Mouse (Mus musculus): ENCODE measurements around the gene Itpkc. TPM values are rescaled to one million over a fixed set of nuclear protein-coding genes. Genes with fewer than 3 reads are reported as not detected.
A peak's percentile ranks its signal among the peaks of the same experiment; 100 is the strongest.

The Itpkc gene
- polyA plus RNA-seq, 1 experiment from 2014 or later = 11.6 TPM

DNA sequence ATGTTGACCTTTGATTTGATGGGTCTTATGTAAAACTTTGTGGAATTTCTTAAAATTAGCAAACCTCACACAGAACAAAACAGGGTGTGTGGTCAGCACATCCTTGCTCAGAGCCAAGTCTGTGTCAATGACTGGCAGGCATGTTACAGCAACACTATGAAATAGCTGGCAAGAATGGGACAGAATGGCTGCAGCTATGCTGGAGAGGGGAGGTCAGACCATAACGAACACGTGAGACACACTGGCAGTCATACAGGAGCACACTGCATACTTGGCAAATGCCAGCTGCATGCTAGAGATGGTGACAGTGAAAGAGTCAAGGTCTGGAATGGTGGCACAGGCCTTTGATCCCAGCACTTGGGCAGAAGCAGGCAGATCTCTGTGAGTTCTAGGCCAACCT lies 7.3 kb upstream of the Itpkc start:
- 79% methylated on average over 2 of the region's 2 CpGs for WGBS
- DNase-seq (ENCODE audit: low spot score) = no peak

DNA sequence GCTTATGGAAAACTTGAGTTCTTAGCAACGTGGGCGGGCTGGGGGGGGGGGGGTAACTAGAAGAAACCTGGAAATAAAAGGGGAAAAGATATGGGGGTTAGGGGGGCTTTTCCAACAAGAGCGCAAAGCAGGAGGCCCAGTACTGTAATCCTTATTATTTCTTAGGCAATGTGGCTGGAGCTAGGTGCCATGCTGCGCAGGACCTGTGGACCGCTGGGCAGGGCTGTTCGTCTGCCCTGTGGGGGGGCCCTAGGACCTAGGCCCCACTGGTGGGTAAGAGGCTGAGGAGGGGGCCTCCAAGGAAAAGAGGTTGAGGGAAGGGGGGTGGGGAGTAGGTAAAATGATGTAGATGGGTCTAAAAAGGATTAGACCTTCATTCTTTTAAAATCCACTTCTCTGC lies 4.8 kb upstream of the Itpkc start:
- Histone ChIP-seq H3K27ac (replicated peaks) (peak overlapping the region; percentile 63; the same call in 1 of the 2 replicates), H3K4me3 (ENCODE audit: low read depth, low read length) (peak overlapping the region; percentile 60)

More for the DNA sequence above, 7.3 kb upstream of the Itpkc start:
- H3K27ac ChIP-seq (replicated peaks) = no peak overlapping the region
- H3K4me3 ChIP-seq (ENCODE audit: low read depth, low read length) = no peak overlapping the region
- ATAC-seq (ENCODE audit: low FRiP score, low TSS enrichment) = no peak
- no peak for TF ChIP-seq EP300 (optimal IDR thresholded peaks at IDR 0.05)
- H3K4me2 ChIP-seq (replicated peaks; ENCODE audit: low read depth) = no peak overlapping the region
- H3K9me3 ChIP-seq (ENCODE audit: control insufficient read depth, low read length) = no peaks in the 10 kb centered on the region
- no peaks in the 10 kb centered on the region for H3K27me3 ChIP-seq (ENCODE audit: control insufficient read depth, insufficient read depth, low read length)
- H3K4me1 ChIP-seq (replicated peaks; ENCODE audit: control insufficient read depth, insufficient read depth) = peaks cover 3% of the 10 kb centered on the region; the same call in 1 of the 2 replicates
- H3K36me3 ChIP-seq (ENCODE audit: control insufficient read depth, insufficient read depth, low read length) = peaks cover 9% of the 10 kb centered on the region; the same call in 1 of the 2 replicates
- no peak overlapping the region for H3K9ac ChIP-seq (ENCODE audit: low read length)

DNA sequence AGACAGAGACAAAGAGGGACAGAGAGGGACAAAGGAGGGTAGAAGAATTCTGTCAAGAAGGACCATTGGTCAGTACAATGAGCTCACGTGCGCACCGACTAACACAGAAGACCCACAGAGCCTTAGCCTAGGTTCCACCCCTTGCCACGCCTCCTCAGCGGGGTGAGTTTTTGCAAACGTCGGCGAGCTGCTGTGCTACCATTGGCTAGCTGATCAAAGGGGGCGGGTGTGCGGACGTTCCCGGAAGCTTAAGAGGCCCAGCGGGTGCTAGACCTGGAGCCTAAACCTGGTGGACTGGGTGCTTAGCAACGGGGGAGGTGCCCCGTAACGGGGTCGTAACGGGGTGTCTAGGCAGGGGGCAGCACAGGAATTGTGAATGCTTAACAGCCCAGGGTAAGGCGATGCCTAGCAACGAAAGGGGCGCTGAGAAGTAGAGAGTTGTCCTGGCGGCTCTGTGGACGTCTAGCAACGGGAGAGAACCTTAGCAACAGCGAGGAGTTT lies 4.4 kb upstream of the Itpkc start, which contains the start of gene Coq8b:
Gene Coq8b, plus strand, starts transcription at position 243 of the 501 bp plus-strand sequence.
- H3K4me1 ChIP-seq (replicated peaks; ENCODE audit: control insufficient read depth, insufficient read depth) = peaks cover 3% of the 10 kb centered on the region; the same call in 1 of the 2 replicates
- no peaks in the 10 kb centered on the region for H3K36me3 ChIP-seq (ENCODE audit: control insufficient read depth, insufficient read depth, low read length)
- WGBS = 1% methylated on average over 25 of the region's 25 CpGs
- peak within 1 kb of the TSS; percentile 67 for H3K9ac ChIP-seq (ENCODE audit: low read length)
- DNase-seq (ENCODE audit: low spot score) = peak; percentile 98
- H3K27ac ChIP-seq (replicated peaks) = peak within 1 kb of the TSS; percentile 84
- TF ChIP-seq CTCF (IDR thresholded peaks at IDR 0.05; ENCODE audit: low read depth) = peak; percentile 41; the same call in 1 of the 2 replicates
- TF ChIP-seq EP300 (optimal IDR thresholded peaks at IDR 0.05) = no peak
- no peaks in the 10 kb centered on the region for H3K9me3 ChIP-seq (ENCODE audit: control insufficient read depth, low read length)
- peak within 1 kb of the TSS; percentile 64 for H3K4me2 ChIP-seq (replicated peaks; ENCODE audit: low read depth)
- ATAC-seq (ENCODE audit: low FRiP score, low TSS enrichment) = peak; percentile 88
- H3K4me3 ChIP-seq (ENCODE audit: low read depth, low read length) = peak within 1 kb of the TSS; percentile 60
- no peaks in the 10 kb centered on the region for H3K27me3 ChIP-seq (ENCODE audit: control insufficient read depth, insufficient read depth, low read length)

More for the DNA sequence above, 4.8 kb upstream of the Itpkc start:
- Histone ChIP-seq H3K4me2 (replicated peaks; ENCODE audit: low read depth) (peak overlapping the region; percentile 64), H3K9ac (ENCODE audit: low read length) (peak overlapping the region; percentile 67), H3K9me3 (ENCODE audit: control insufficient read depth, low read length) (no peaks in the 10 kb centered on the region), H3K36me3 (ENCODE audit: control insufficient read depth, insufficient read depth, low read length) (no peaks in the 10 kb centered on the region), H3K4me1 (replicated peaks; ENCODE audit: control insufficient read depth, insufficient read depth) (peaks cover 3% of the 10 kb centered on the region; the same call in 1 of the 2 replicates), H3K27me3 (ENCODE audit: control insufficient read depth, insufficient read depth, low read length) (no peaks in the 10 kb centered on the region)
- no peak for ATAC-seq (ENCODE audit: low FRiP score, low TSS enrichment)
- no peak for TF ChIP-seq EP300 (optimal IDR thresholded peaks at IDR 0.05)
- no peak for TF ChIP-seq CTCF (IDR thresholded peaks at IDR 0.05; ENCODE audit: low read depth)
- WGBS = 1% methylated on average over 6 of the region's 6 CpGs
- no peak for DNase-seq (ENCODE audit: low spot score)

DNA sequence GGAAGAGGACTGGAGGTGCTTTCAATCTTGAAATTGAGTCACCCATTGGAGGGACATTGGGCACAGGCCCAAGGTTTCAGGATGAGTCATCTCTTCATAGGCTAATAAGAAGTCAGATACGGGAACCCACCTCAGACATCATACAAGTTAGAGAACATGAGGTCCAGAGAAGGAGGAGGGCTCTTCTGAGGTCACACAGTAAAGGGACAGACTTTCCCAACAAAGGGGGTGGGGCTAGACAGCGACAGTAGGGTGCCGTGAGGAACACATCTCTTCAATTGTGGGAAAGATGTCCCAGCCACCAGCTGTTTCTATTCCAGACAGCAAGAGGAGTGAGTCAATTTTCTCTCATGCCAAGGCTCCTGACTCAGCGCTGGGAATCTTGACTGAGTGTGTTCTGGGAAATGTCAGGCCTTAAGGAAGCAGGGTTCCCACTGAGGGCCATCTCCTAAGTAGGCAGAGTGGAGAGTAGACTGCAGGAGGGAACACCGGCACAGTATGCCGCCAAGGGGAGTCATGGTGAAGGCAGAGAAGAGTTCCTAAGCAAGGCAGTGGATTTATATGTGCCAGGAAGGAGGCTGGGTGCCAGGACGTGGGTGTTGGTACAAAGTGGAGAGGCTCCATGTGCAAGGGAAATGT lies 3.4 kb upstream of the Itpkc start:
- 39% methylated on average over 7 of the region's 7 CpGs for WGBS
- DNase-seq (ENCODE audit: low spot score) = peak; percentile 62

DNA sequence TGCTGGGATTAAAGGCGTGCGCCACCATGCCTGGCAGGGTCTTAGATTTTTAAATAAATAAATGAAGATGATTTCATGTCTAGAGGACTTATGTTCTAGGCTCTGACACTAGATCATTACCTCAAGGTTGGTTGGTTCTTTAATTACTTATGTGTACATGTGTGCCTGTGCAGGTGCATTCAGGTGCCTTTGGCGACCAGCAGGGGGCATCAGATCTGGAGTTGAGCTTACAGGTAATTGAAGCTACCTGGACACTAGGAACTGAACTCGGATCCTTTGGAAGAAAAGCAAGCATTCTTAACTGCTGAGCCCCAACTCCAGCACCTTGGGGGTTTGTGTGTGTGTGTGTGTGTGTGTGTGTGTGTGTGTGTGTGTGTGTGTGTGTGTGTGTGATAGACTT lies 2.3 kb upstream of the Itpkc start:
- Histone ChIP-seq H3K9ac (ENCODE audit: low read length) (no peak overlapping the region), H3K9me3 (ENCODE audit: control insufficient read depth, low read length) (no peaks in the 10 kb centered on the region), H3K36me3 (ENCODE audit: control insufficient read depth, insufficient read depth, low read length) (no peaks in the 10 kb centered on the region), H3K27ac (replicated peaks) (no peak overlapping the region), H3K4me2 (replicated peaks; ENCODE audit: low read depth) (no peak overlapping the region), H3K27me3 (ENCODE audit: control insufficient read depth, insufficient read depth, low read length) (no peaks in the 10 kb centered on the region), H3K4me3 (ENCODE audit: low read depth, low read length) (no peak overlapping the region), H3K4me1 (replicated peaks; ENCODE audit: control insufficient read depth, insufficient read depth) (peaks cover 6% of the 10 kb centered on the region)
- DNase-seq (ENCODE audit: low spot score) = no peak
- 74% methylated on average over 4 of the region's 4 CpGs for WGBS
- no peak for ATAC-seq (ENCODE audit: low FRiP score, low TSS enrichment)
- no peak for TF ChIP-seq EP300 (optimal IDR thresholded peaks at IDR 0.05)
- TF ChIP-seq CTCF (IDR thresholded peaks at IDR 0.05; ENCODE audit: low read depth) = peak; percentile 52

More for the DNA sequence above, 3.4 kb upstream of the Itpkc start:
- Histone ChIP-seq H3K27me3 (ENCODE audit: control insufficient read depth, insufficient read depth, low read length) (no peaks in the 10 kb centered on the region), H3K9ac (ENCODE audit: low read length) (no peak overlapping the region), H3K4me3 (ENCODE audit: low read depth, low read length) (no peak overlapping the region), H3K27ac (replicated peaks) (peak overlapping the region; percentile 84), H3K4me1 (replicated peaks; ENCODE audit: control insufficient read depth, insufficient read depth) (peaks cover 6% of the 10 kb centered on the region), H3K36me3 (ENCODE audit: control insufficient read depth, insufficient read depth, low read length) (no peaks in the 10 kb centered on the region), H3K4me2 (replicated peaks; ENCODE audit: low read depth) (no peak overlapping the region), H3K9me3 (ENCODE audit: control insufficient read depth, low read length) (no peaks in the 10 kb centered on the region)
- peak; percentile 13 for ATAC-seq (ENCODE audit: low FRiP score, low TSS enrichment)
- TF ChIP-seq CTCF (IDR thresholded peaks at IDR 0.05; ENCODE audit: low read depth) = no peak
- no peak for TF ChIP-seq EP300 (optimal IDR thresholded peaks at IDR 0.05)

DNA sequence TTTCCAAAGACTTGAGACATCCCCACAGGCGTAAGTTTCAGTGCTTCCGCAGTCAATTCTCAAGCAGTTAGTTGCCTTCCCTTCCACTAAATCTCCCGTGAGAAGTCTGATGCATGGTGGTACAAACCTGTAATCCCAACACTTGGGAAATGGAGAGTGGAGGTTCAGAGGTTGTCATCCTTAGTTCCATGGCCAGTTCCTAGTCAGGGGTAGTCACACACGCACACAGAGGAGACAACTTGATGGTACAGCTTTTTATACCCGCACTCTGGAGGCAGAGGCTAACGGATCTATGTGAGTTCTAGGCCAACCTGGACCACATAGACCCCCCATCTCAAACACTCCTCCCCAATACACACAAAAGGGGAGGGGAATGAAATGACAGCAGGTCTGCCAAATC lies 404 bp upstream of the Itpkc start:
- no peaks in the 10 kb centered on the region for H3K36me3 ChIP-seq (ENCODE audit: control insufficient read depth, insufficient read depth, low read length)
- ATAC-seq (ENCODE audit: low FRiP score, low TSS enrichment) = no peak
- H3K27me3 ChIP-seq (ENCODE audit: control insufficient read depth, insufficient read depth, low read length) = no peaks in the 10 kb centered on the region
- no peak for DNase-seq (ENCODE audit: low spot score)
- peak overlapping the region; percentile 82 for H3K4me3 ChIP-seq (ENCODE audit: low read depth, low read length)
- peaks cover 6% of the 10 kb centered on the region for H3K4me1 ChIP-seq (replicated peaks; ENCODE audit: control insufficient read depth, insufficient read depth)
- TF ChIP-seq EP300 (optimal IDR thresholded peaks at IDR 0.05) (no peak), CTCF (IDR thresholded peaks at IDR 0.05; ENCODE audit: low read depth) (no peak)
- H3K9ac ChIP-seq (ENCODE audit: low read length) = peak overlapping the region; percentile 87
- H3K9me3 ChIP-seq (ENCODE audit: control insufficient read depth, low read length) = no peaks in the 10 kb centered on the region
- peak overlapping the region; percentile 78 for H3K4me2 ChIP-seq (replicated peaks; ENCODE audit: low read depth)
- H3K27ac ChIP-seq (replicated peaks) = peak overlapping the region; percentile 93
- WGBS = 12% methylated on average over 6 of the region's 6 CpGs
